Mouse (Mus musculus): ENCODE results near the gene Sirpb1a.

GRCm38 (mm10) chr3:15334182-15334581, 92.1 kb downstream of the Sirpb1a start:
- no peak for TF ChIP-seq CTCF (IDR thresholded peaks at IDR 0.05; ENCODE audit: insufficient read depth, low read depth, low read length)
- TF ChIP-seq POLR2A (IDR thresholded peaks at IDR 0.05; ENCODE audit: insufficient read depth, low read depth, low read length): no peak
